Mouse (Mus musculus) heart, embryonic 14.5 days (tissue): ENCODE data around the gene Cep89. TPM values are rescaled to one million over a fixed set of nuclear protein-coding genes. Genes with fewer than 3 reads are reported as not detected.

Experiments
- polyA plus RNA-seq: library from polyadenylated mRNA; unstranded; fragments of >200 nt; fragmentation: Nextera tagmentation; extraction: Ambion mirVana; gene quantifications from 2 replicates; pipeline ENCODE4 v1.2.1, GENCODE M21; 2014

Gene Cep89
- polyA plus RNA-seq, 1 experiment from 2014 or later, result 34.0 TPM

Other genes with a start within 250 kb of the Cep89 start
- gene Slc7a10, start 210.7 kb upstream of the Cep89 start, polyA plus RNA-seq, result 0.62 and 1.8 TPM in 2 replicates
- 1.2 and 1.3 TPM in 2 replicates for gene Lrp3, start 181.5 kb upstream of the Cep89 start, polyA plus RNA-seq
- gene Gpatch1, start 78.6 kb upstream of the Cep89 start, polyA plus RNA-seq, result 11.5 and 12.2 TPM in 2 replicates
- gene Rhpn2, start 62.9 kb upstream of the Cep89 start, polyA plus RNA-seq, result 5.1 and 5.6 TPM in 2 replicates
- gene Faap24, start 199 bp upstream of the Cep89 start, polyA plus RNA-seq, result 10.1 and 13.5 TPM in 2 replicates
- 0.20 and 0.54 TPM in 2 replicates for gene Slc7a9, start 51.8 kb downstream of the Cep89 start, polyA plus RNA-seq
- gene Tdrd12, start 140.7 kb downstream of the Cep89 start, polyA plus RNA-seq, result 1.1 and 1.5 TPM in 2 replicates
- gene Nudt19, start 159.3 kb downstream of the Cep89 start, polyA plus RNA-seq, result 117 and 130 TPM in 2 replicates
- gene Rgs9bp, start 188.5 kb downstream of the Cep89 start, polyA plus RNA-seq, result 0.40 and 0.43 TPM in 2 replicates
- gene Ankrd27, start 189.2 kb downstream of the Cep89 start, polyA plus RNA-seq, result 18.1 and 19.5 TPM in 2 replicates